Mouse (Mus musculus): ENCODE results near the gene Piezo1. TPM values are rescaled to one million over a fixed set of nuclear protein-coding genes. Genes with fewer than 3 reads are reported as not detected.

Gene Piezo1
- total and polyA plus RNA-seq, 3 experiments = 21.1 to 59.7 (median 41.6) TPM

DNA sequence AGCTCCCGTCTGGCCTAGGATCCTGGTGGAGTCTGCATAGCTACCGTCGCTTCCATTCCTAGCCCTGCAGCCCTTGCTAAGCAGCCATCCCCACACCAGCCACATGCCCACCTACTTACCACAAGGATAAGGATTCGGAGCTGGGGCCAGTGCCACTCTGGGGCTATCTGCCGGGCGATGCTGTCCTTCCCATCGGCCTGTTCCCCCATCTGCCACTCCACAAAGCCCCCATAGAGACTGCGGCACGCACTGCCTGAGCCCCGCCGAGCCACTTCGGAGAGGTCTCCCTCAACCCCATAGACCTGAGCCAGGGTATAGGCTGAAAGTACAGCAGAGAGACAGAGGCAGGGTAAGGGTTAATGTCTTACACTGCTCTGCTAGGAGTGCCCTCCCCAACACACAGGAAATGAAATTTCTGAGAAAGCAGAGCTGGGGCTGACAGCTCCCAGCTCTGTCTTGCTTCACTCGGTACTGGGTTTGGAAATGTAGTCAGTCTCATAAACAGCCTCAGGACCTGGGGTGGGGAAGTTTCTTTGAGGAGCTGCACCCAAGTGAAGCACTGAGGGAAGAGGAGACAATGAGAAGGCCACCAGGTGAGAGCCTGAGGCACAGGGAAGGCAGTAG is 113.3 kb downstream of the Piezo1 start:
- in situ Hi-C loops (cut with MboI; ENCODE audit: low pct_ligation_motif_present, low pct_unique_long_range_greater_than_20kb, low sequenced_read_pairs) (loop anchor here (25.0 kb wide), 1 partner anchor 851 kb away; the partner anchor contains the start of genes Fbxo31 and Map1lc3b), dilution Hi-C loops (cut with MboI; ENCODE audit: extremely low pct_ligation_motif_present, extremely low pct_unique_long_range_greater_than_20kb, low sequenced_read_pairs) (no loop called here)
- Histone ChIP-seq H3K27me3 (replicated peaks) (no peaks in the 10 kb centered on the region), H3K27ac (ENCODE audit: insufficient read depth, low read depth) (no peak overlapping the region), H3K9me3 (replicated peaks; ENCODE audit: low read length) (peaks cover 11% of the 10 kb centered on the region), H3K4me3 (replicated peaks in 1 of 3; ENCODE audit: low read depth in 2 of 3, low read length in 2 of 3, poor library complexity in 1 of 3) (no peak overlapping the region), H3K79me2 (replicated peaks; ENCODE audit: control insufficient read depth, extremely low read depth, insufficient read depth, poor library complexity, severe bottlenecking) (no peaks in the 10 kb centered on the region), H3K4me2 (ENCODE audit: insufficient read depth, low read depth, poor library complexity, severe bottlenecking) (no peak overlapping the region), H3K36me3 (replicated peaks in 1 of 2; ENCODE audit: control insufficient read depth in 1 of 2, insufficient read depth in 1 of 2, low read length in 1 of 2) (peaks cover 41 to 74% of the 10 kb centered on the region in 2 experiments), H3K9ac (ENCODE audit: insufficient read depth, low read depth) (no peak overlapping the region), H3K4me1 (ENCODE audit: control insufficient read depth in 1 of 2, insufficient read depth in 2 of 2) (peaks cover 18 to 66% of the 10 kb centered on the region in 2 experiments)
- TF ChIP-seq NRF1 (IDR thresholded peaks at IDR 0.05; ENCODE audit: low read depth, low read length) (no peak), BHLHE40 (IDR thresholded peaks at IDR 0.05; ENCODE audit: low read depth, low read length) (no peak), IRF4 (IDR thresholded peaks at IDR 0.05; ENCODE audit: low read depth, low read length) (no peak), POLR2AphosphoS2 (IDR thresholded peaks at IDR 0.05; ENCODE audit: low read depth, low read length) (0 out of 2 replicates have a peak, but pooled peaks have one; percentile 26), TBP (conservative IDR thresholded peaks at IDR 0.05; ENCODE audit: low read depth, low read length) (no peak), ETS1 (conservative IDR thresholded peaks at IDR 0.05; ENCODE audit: low read depth, low read length) (no peak), ZMIZ1 (IDR thresholded peaks at IDR 0.05; ENCODE audit: low read depth, low read length) (no peak), ZKSCAN1 (IDR thresholded peaks at IDR 0.05; ENCODE audit: borderline replicate concordance, low read depth, low read length) (no peak)
- DNase-seq (ENCODE audit: extremely low read depth) = no peak

- H3K4me2 ChIP-seq (ENCODE audit: insufficient read depth, low read depth, poor library complexity, severe bottlenecking) = no peak overlapping the region
- dilution Hi-C loops (cut with MboI; ENCODE audit: extremely low pct_ligation_motif_present, extremely low pct_unique_long_range_greater_than_20kb, low sequenced_read_pairs) = no loop called here
These were observed 114.5 kb downstream of the Piezo1 start for GRCm38 (mm10) chr8:122436586-122437125.

DNA sequence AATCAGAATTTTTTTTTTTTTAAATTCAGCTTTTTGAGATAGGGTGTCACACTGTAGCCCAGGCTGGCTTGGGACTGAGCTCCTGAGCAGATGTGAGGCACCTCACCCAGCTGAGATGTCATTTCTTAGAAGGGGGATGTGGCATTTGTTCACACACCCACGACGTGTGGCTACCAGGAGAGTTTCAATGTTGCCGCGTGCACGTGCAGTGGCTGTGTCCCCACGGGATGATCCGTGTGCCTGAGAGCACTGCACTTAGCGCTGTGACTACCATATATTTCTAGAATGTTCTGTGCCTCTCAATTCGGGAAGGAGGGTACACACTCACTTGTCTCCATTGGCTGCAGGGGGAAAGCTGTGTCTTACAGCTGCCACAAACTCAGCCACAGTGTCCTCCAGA is 115.0 kb downstream of the Piezo1 start:
- Histone ChIP-seq H3K4me1 (ENCODE audit: control insufficient read depth in 1 of 2, insufficient read depth in 2 of 2) (peaks cover 14 to 54% of the 10 kb centered on the region in 2 experiments), H3K4me2 (ENCODE audit: insufficient read depth, low read depth, poor library complexity, severe bottlenecking) (no peak overlapping the region), H3K27ac (ENCODE audit: insufficient read depth, low read depth) (no peak overlapping the region), H3K4me3 (replicated peaks in 1 of 3; ENCODE audit: low read depth in 2 of 3, low read length in 2 of 3, poor library complexity in 1 of 3) (no peak overlapping the region), H3K9ac (ENCODE audit: insufficient read depth, low read depth) (no peak overlapping the region), H3K27me3 (replicated peaks) (no peaks in the 10 kb centered on the region), H3K79me2 (replicated peaks; ENCODE audit: control insufficient read depth, extremely low read depth, insufficient read depth, poor library complexity, severe bottlenecking) (peaks cover 10% of the 10 kb centered on the region), H3K36me3 (replicated peaks in 1 of 2; ENCODE audit: control insufficient read depth in 1 of 2, insufficient read depth in 1 of 2, low read length in 1 of 2) (peaks cover 41 to 71% of the 10 kb centered on the region in 2 experiments), H3K9me3 (replicated peaks; ENCODE audit: low read length) (peaks cover 11% of the 10 kb centered on the region)
- dilution Hi-C loops (cut with MboI; ENCODE audit: extremely low pct_ligation_motif_present, extremely low pct_unique_long_range_greater_than_20kb, low sequenced_read_pairs) = no loop called here
- in situ Hi-C loops (cut with MboI; ENCODE audit: low pct_ligation_motif_present, low pct_unique_long_range_greater_than_20kb, low sequenced_read_pairs) = loop anchor here (25.0 kb wide), 1 partner anchor 849 kb away; the partner anchor contains the start of genes Fbxo31 and Map1lc3b
- no peak for DNase-seq (ENCODE audit: extremely low read depth)
- TF ChIP-seq BHLHE40 (IDR thresholded peaks at IDR 0.05; ENCODE audit: low read depth, low read length) (peak; percentile 45; the same call in 1 of the 2 replicates), RAD21 (IDR thresholded peaks at IDR 0.05; ENCODE audit: low read depth, low read length) (no peak)

More at GRCm38 (mm10) chr8:122436586-122437125, 114.5 kb downstream of the Piezo1 start:
- no peak overlapping the region for H3K9ac ChIP-seq (ENCODE audit: insufficient read depth, low read depth)
- H3K4me1 ChIP-seq (ENCODE audit: control insufficient read depth in 1 of 2, insufficient read depth in 2 of 2) = peaks cover 14 to 57% of the 10 kb centered on the region in 2 experiments
- H3K27me3 ChIP-seq (replicated peaks) = no peaks in the 10 kb centered on the region
- no peak for DNase-seq (ENCODE audit: extremely low read depth)
- H3K79me2 ChIP-seq (replicated peaks; ENCODE audit: control insufficient read depth, extremely low read depth, insufficient read depth, poor library complexity, severe bottlenecking) = peaks cover 5% of the 10 kb centered on the region
- no peak overlapping the region for H3K4me3 ChIP-seq (replicated peaks in 1 of 3; ENCODE audit: low read depth in 2 of 3, low read length in 2 of 3, poor library complexity in 1 of 3)
- TF ChIP-seq MAX (IDR thresholded peaks at IDR 0.05; ENCODE audit: low read length) (no peak), ZKSCAN1 (IDR thresholded peaks at IDR 0.05; ENCODE audit: borderline replicate concordance, low read depth, low read length) (no peak)
- H3K36me3 ChIP-seq (replicated peaks in 1 of 2; ENCODE audit: control insufficient read depth in 1 of 2, insufficient read depth in 1 of 2, low read length in 1 of 2) = peaks cover 41 to 74% of the 10 kb centered on the region in 2 experiments
- in situ Hi-C loops (cut with MboI; ENCODE audit: low pct_ligation_motif_present, low pct_unique_long_range_greater_than_20kb, low sequenced_read_pairs) = loop anchor here (25.0 kb wide), 1 partner anchor 849 kb away; the partner anchor contains the start of genes Fbxo31 and Map1lc3b
- H3K27ac ChIP-seq (ENCODE audit: insufficient read depth, low read depth) = no peak overlapping the region
- H3K9me3 ChIP-seq (replicated peaks; ENCODE audit: low read length) = peaks cover 11% of the 10 kb centered on the region
